Mouse (Mus musculus) embryo, embryonic 9.5 days (tissue): Measurements from ENCODE around the gene Slc11a2.
"Not testable (repeated sequence)": the region's sequence is repeated elsewhere in the genome, so short reads cannot be mapped to it uniquely, and the experiment has no call there.

Experiments used
- DNase-seq: peaks from one replicate; pipeline ENCODE4 v3.0.0-alpha.2; 2017; ENCODE audit errors: extremely low spot score

Gene Slc11a2

DNA sequence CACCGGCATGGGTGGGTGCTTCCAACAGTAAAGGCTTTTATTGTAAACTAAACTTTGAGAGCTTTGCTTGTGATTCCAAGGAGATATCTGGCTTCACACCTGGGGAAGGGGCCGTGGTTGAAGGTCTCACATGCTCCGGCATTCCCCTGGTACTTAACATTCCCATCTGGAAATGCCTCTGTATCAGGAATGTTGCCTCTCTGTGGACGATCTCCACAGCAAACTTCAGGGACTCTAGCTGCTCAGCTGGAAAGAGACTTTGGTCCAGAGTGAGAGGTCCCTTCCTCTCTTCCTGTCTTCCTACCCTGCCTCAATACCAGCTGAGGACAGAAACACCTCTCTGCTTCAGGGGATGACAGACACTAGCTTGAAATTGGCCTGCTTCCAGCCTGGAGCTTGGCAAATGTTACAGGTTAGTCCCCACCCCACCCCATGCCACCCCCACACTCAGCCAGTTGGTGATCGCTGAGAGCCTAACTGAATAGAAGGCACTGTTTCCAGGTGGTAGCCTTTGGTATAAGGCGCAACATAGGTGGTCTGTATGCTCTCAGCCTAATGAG is 73.3 kb downstream of the Slc11a2 start:
- no peak for DNase-seq

GRCm38 (mm10) chr15:100349496-100349895 is 75.4 kb downstream of the Slc11a2 start:
- no peak for DNase-seq

DNA sequence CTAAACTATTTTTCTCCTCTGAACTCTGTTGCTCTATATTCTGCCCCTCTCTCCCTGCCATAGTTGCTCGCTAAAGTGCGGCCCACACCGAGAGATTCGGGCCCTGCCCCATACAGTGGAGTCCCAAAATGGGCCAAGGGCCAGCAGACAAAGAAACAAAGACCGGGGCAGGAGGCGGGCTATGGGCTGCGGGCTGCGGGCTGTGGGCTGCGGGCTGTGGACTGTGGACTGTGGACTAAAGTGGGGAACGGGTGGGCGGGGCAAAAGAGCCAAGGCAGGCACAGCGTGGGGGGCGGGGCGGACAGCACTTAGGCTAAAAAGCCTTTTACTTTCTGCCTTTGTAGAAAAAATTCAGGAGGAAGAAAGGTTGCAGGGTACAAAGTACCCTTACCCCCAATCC is 78.1 kb downstream of the Slc11a2 start:
- DNase-seq: no peak

- no peak for DNase-seq
These were observed 79.4 kb downstream of the Slc11a2 start for GRCm38 (mm10) chr15:100345484-100345883.

DNA sequence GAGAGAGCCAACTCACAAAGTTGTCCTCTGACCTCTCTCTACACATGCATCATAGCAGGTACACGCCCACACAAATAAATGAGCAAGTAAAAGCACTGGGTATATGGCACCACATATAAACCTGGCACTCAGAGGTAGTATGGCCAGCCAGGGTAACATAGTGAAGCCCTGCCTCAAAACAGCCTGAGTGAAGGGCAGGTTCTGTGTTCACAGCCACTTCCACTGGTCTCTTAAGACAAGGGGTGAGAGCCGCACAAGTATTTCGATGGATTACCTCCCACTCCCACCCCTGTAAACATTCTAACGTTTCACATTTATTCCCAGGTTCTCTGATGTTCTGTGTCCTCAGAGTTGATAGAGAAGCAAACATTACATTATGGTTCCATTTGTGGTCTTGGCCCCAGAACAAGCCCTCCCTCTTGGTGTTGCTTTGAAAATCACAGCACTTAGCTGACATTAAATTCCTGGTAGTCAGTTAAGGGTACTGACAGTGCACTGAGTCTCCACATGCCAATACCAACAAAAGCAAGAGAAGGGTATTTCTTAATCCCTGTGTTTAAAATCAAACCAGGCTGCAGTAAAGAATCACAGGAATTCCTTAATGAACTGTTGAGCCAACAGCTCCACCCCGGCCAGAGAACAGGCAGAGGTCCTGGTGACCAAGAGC is 83.4 kb downstream of the Slc11a2 start:
- not testable (repeated sequence) for DNase-seq
